Mouse (Mus musculus): Measurements from ENCODE around the gene Gpr31b. TPM values are rescaled to one million over a fixed set of nuclear protein-coding genes. Genes with fewer than 3 reads are reported as not detected.
"Not testable (repeated sequence)": the region's sequence is repeated elsewhere in the genome, so short reads cannot be mapped to it uniquely, and the experiment has no call there.

Gpr31b gene
- 0.39 and 0.42 TPM in 2 replicates for polyA plus RNA-seq (2012; rRNA removed)

GRCm38 (mm10) chr17:13052124-13052813 lies at the start of gene Gpr31b:
Gene Gpr31b (minus strand): TSS chr17:13052296.
- DNase-seq (ENCODE audit: low read depth): not testable (repeated sequence)

- not testable (repeated sequence) for DNase-seq (ENCODE audit: low read depth)
Observed at GRCm38 (mm10) chr17:13092960-13093359, 40.9 kb upstream of the Gpr31b start.

- DNase-seq (ENCODE audit: low read depth): not testable (repeated sequence)
Observed at GRCm38 (mm10) chr17:13092100-13092764, 40.1 kb upstream of the Gpr31b start.

GRCm38 (mm10) chr17:13091510-13091909 lies 39.4 kb upstream of the Gpr31b start:
- DNase-seq (ENCODE audit: low read depth): not testable (repeated sequence)

- DNase-seq (ENCODE audit: low read depth): not testable (repeated sequence)
Observed at GRCm38 (mm10) chr17:13069227-13069626, 17.1 kb upstream of the Gpr31b start.

GRCm38 (mm10) chr17:13067864-13068385 lies 15.8 kb upstream of the Gpr31b start:
- not testable (repeated sequence) for DNase-seq (ENCODE audit: low read depth)

GRCm38 (mm10) chr17:13062882-13063281 lies 10.8 kb upstream of the Gpr31b start:
- not testable (repeated sequence) for DNase-seq (ENCODE audit: low read depth)

GRCm38 (mm10) chr17:13060804-13061203 lies 8.7 kb upstream of the Gpr31b start, which contains the start of gene Tcp10b:
Gene Tcp10b (plus strand): TSS chr17:13061104.
- not testable (repeated sequence) for DNase-seq (ENCODE audit: low read depth)

GRCm38 (mm10) chr17:13043846-13044673 lies 8.0 kb downstream of the Gpr31b start:
- not testable (repeated sequence) for DNase-seq (ENCODE audit: low read depth)

- DNase-seq (ENCODE audit: low read depth): not testable (repeated sequence)
Observed at GRCm38 (mm10) chr17:13036627-13037192, 15.4 kb downstream of the Gpr31b start.

- no peak for DNase-seq (ENCODE audit: low read depth)
Observed at GRCm38 (mm10) chr17:13013316-13013715, 38.8 kb downstream of the Gpr31b start.

GRCm38 (mm10) chr17:13009887-13010286 lies 42.2 kb downstream of the Gpr31b start:
- DNase-seq (ENCODE audit: low read depth): no peak

GRCm38 (mm10) chr17:13008528-13008927 lies 43.6 kb downstream of the Gpr31b start:
- no peak for DNase-seq (ENCODE audit: low read depth)

- DNase-seq (ENCODE audit: low read depth): no peak
Observed at GRCm38 (mm10) chr17:13007730-13008425, 44.2 kb downstream of the Gpr31b start.

- DNase-seq (ENCODE audit: low read depth): no peak
Observed at GRCm38 (mm10) chr17:13006984-13007383, 45.1 kb downstream of the Gpr31b start.

GRCm38 (mm10) chr17:13006546-13006945 lies 45.5 kb downstream of the Gpr31b start, which contains the start of gene Sod2:
Gene Sod2 (plus strand): TSS chr17:13006846.
- DNase-seq (ENCODE audit: low read depth): not testable (repeated sequence)

GRCm38 (mm10) chr17:13004436-13004835 lies 47.7 kb downstream of the Gpr31b start:
- DNase-seq (ENCODE audit: low read depth): not testable (repeated sequence)

GRCm38 (mm10) chr17:13002243-13002642 lies 49.9 kb downstream of the Gpr31b start:
- DNase-seq (ENCODE audit: low read depth): not testable (repeated sequence)

Measured in gonadal fat pad, adult 2 months (tissue).